Mouse (Mus musculus) right cerebral cortex, adult 2 months (tissue): ENCODE results near the gene Col4a3bp.

Experiments
- DNase-seq, 2 experiments: peaks; one replicate each; pipeline ENCODE4 v3.0.0; 2021 to 2022; ENCODE audit warnings: low spot score in 2 of 2

Col4a3bp gene

GRCm38 (mm10) chr13:96541381-96541780 lies 1.0 kb upstream of the Col4a3bp start:
- DNase-seq = no peak

DNA sequence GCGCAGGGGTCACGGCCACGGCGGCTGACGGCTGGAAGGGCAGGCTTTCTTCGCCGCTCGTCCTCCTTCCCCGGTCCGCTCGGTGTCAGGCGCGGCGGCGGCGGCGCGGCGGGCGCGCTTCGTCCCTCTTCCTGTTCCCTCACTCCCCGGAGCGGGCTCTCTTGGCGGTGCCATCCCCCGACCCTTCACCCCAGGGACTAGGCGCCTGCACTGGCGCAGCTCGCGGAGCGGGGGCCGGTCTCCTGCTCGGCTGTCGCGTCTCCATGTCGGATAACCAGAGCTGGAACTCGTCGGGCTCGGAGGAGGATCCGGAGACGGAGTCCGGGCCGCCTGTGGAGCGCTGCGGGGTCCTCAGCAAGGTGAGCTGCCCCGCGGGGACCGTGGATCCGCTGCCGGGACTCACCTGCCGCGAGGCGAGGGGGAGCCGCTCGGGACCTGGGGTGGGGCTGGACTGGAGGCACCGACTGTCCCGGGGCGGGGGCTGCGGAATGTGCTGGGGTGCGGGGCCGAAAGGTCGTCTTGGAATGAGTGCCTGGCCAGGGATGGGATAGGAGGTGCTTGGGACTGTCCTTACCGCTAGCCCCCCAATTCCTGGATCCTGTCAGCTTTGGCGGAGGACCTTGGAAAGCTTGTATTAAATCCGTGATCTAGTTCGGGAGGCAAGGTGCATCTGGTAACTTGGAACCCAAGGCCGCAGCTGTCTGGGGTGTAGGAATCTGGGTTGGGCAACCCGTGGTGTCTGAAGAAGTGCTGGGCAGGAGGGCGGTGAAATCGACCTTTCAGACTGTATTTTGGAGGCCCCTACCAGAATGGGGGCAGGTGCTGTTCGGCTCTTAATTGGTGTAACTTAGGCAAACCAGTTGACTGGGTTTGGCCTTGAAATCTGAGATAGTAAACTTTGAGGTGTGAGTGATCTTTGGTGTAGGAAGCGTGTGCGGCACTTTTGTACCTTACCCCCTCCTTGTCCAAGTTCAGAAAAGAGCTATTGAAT lies 778 bp downstream of the Col4a3bp start:
- peak in 1 of 2 experiments; percentile 49 for DNase-seq

GRCm38 (mm10) chr13:96544506-96544905 lies 2.1 kb downstream of the Col4a3bp start:
- DNase-seq = no peak

DNA sequence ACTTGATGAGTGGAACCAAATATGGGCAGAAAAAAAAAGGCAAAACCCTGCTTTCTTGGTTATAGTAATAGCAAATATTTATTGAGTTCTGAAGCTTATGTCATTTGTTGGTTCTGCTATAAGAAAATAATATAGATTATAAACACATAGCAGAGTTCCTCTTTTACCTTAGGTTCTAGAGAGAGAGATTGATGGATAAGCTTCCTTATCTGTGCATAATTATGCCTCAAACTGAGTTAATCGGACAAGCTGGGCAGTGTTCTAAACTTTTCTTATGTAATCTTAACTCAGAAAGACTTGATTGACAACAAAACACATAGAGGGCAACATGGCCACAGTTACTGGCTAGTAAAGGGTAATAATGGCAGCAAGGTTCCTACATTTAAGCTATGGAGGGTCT lies 4.8 kb downstream of the Col4a3bp start:
- no peak for DNase-seq

DNA sequence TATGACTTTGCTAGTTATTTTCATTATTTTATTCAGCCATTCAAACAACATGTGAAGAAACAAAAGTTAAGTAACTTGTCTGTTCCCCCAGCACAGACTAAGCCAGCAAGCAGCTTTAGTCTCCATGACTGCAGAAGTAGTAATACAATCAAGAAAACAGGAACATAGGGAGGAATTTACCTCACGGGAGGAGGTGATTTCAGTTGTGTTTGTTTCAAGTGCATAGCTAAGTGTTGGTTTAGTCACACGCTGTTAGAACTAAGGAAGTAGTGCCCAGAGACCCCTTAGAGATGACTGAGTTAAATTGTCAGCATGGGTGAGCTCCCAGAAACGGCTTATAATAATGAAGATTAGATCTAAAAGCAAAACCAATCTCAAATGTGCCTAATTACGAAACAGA lies 5.5 kb downstream of the Col4a3bp start:
- DNase-seq = no peak

GRCm38 (mm10) chr13:96555099-96555498 lies 12.7 kb downstream of the Col4a3bp start:
- DNase-seq = no peak

GRCm38 (mm10) chr13:96567977-96568376 lies 25.6 kb downstream of the Col4a3bp start:
- DNase-seq = no peak

DNA sequence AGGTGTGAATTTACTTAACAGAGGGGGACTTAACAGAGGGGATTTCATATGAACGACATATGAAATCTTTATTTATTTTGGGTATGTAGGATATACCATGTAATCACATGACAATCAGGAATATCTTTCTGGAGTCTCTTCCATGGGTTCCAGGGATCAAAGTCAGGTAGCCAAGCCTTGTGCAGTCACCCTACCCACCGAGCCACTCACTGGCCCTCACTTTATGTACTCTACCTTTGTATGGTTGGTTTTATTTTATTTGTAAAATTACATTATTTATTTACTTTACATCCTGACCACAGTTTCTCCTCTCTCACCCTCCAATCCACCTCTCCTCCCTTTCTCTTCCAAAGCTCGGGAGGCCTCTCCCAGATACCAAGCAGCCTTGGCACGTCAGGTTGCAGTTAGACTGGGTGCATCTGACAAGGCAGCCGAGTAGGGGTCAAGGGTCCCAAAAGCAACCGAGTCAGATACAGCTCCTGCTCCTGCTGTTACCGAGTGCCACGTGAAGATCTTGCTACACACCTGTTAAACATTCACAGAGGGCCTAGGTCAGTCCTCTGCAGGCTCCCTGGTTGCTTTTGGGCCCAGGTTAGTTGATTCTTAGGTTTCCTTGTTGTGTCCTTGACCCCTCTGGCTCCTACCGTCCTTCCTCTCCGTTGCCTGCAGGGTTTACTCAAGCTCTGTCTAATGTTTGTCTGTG lies 28.0 kb downstream of the Col4a3bp start:
- no peak for DNase-seq

DNA sequence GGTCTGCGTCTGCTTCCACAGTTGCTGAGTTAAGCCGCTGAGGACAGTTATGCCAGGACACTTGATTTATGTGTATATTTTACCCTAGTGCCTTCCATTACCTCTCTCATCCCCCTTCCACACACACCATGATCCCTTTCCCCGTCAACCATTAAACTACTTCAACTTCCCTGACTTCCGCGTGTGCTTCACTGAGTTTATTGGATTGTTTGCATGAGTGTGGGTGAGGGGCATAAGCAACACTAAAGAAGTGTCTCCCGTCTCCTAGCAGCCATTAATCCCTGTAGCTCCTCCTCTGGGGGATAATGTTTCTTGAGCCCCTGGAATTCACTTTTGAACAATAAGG lies 28.6 kb downstream of the Col4a3bp start:
- no peak for DNase-seq

- no peak for DNase-seq
These were observed 31.8 kb downstream of the Col4a3bp start for GRCm38 (mm10) chr13:96574170-96574569.

- no peak for DNase-seq
These were observed 36.7 kb downstream of the Col4a3bp start for GRCm38 (mm10) chr13:96579104-96579503.

DNA sequence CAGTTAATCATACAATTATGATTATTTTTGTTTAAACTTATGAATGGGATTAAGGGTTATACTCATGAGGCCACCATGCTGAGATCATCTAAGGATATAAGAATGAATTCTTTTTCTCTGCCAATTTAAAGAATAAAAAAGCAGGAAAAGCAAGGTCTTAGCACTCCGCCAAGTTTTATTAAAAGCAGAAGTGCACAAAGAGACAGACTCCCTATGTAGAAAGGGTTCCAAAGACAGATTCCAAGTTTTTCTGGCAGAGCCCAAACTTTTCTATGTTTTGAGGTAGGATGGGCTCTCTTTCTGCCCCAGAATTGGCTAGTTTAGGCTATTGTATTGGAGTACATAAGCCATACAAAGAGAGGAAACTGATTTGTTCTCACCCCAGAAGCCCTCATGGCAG lies 37.6 kb downstream of the Col4a3bp start:
- no peak for DNase-seq

GRCm38 (mm10) chr13:96584201-96584600 lies 41.8 kb downstream of the Col4a3bp start:
- no peak for DNase-seq

GRCm38 (mm10) chr13:96586540-96586939 lies 44.1 kb downstream of the Col4a3bp start:
- DNase-seq = no peak

GRCm38 (mm10) chr13:96588642-96589041 lies 46.2 kb downstream of the Col4a3bp start:
- no peak for DNase-seq

DNA sequence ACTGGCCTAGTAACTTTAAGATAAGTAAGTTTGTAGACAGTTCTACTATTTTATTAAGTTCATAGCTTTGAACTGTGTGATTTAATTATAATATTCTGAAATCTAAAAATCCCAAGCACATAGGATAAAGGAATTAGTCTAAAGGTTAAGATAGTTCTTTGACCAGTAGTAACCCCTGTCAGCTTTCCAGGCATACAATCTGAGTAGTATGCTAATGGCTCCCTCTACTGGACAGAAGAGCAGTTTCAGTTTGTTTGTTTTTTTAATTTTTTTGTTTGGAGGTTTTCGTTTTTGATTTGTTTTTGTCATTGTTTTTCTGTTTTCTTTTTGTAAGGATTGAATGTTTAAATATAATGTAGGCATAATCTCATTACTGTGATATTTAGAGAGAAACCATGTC lies 51.2 kb downstream of the Col4a3bp start:
- no peak for DNase-seq

- DNase-seq = no peak
These were observed 51.7 kb downstream of the Col4a3bp start for GRCm38 (mm10) chr13:96594070-96594469.

- DNase-seq = no peak
These were observed 56.8 kb downstream of the Col4a3bp start for GRCm38 (mm10) chr13:96599182-96599581.

DNA sequence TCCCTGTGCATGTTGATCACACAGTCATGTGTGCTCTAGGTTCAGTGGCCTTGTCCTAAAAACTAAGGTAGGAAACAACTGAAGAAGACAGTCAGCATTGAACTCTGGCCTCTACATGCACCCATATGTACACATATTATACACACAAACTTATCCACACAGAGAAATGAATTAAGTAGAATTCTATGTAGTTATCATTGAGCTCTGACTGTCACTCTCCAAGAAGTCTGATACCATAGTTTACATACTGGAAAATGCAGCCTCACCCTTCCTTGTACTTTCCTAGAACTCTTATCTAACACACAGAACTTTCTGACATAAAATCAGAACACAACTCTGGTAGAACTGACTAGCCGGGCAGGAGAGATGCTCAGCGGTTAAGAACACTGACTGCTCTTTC lies 61.8 kb downstream of the Col4a3bp start:
- no peak for DNase-seq

DNA sequence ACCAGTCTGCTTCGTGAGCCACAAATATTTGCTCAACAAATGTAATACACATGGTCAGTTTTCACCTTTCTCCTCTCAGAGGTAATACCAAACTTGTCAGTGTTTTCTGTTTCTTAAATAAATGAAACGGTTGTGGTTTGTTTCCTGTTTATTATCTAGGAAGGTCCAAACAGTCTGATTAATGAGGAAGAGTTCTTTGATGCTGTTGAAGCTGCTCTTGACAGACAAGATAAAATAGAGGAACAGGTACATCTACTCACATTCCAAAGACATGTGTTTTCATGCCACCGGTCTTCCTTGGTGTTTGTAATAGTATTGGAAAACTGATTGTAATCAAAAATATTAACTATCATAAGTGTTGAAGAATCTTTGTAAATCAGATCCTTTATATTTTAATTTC lies 72.2 kb downstream of the Col4a3bp start:
- DNase-seq = no peak

DNA sequence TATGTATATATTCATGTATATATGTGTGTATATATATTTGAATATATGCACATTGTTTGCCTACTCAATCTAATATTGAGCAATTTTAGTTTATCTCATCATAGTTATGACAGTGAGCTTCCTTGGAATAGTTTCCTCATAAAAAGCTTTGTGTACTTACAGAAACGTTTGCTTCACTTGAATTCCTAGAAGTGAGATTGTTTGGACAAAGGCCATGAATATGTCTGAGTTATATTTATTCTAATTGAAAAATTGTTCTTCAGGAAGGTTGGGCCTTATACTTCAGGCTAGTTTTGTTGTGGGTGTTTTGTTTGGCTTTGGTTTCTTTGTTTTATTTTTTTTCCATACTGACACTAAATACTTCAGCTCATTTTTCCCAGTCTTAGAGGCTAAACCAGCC lies 78.5 kb downstream of the Col4a3bp start:
- DNase-seq = no peak

DNA sequence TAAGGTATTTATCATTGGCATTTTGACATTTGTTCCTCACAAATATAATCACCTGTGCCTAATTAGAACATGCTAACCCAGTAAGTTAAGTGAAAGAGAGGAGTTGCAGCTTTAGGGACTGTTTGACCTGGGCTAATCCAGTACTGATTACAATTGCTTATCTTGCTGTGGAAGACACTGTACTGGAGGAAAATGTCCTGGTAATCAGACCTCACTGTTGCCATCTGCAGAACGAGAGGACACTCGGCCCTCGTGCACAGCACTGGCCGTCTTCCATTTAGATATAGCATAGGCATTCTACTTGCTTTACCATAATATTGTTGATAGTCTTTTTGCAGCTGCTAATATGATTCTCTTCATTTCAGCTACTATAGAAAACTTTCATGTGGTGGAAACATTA lies 88.0 kb downstream of the Col4a3bp start:
- DNase-seq = no peak

DNA sequence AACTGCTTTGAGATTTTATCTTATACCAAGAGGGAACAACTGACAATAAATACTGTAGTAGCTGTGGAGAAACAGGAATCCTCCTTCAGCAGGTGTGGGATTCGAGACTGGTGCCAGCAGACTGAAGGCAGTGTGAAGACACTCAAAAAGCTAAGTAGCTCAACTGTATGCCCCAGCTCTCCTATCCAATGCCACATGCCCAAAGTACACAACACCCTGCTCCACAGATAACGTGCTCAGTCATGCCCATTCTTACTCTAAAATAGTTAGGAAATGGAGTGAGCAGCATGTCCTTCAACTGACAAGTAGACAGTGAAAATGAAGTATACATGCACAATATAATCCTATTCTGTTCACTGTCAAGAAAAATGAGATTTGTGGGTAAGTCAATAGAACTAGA lies 101.8 kb downstream of the Col4a3bp start:
- no peak for DNase-seq
